Mouse (Mus musculus) A20 (cell line): ENCODE data around the gene Itih3.

Source experiments
- DNase-seq: peaks from one replicate; pipeline ENCODE4 v3.0.0-alpha.2; 2011; ENCODE audit warnings: low read depth, low spot score

The Itih3 gene

DNA sequence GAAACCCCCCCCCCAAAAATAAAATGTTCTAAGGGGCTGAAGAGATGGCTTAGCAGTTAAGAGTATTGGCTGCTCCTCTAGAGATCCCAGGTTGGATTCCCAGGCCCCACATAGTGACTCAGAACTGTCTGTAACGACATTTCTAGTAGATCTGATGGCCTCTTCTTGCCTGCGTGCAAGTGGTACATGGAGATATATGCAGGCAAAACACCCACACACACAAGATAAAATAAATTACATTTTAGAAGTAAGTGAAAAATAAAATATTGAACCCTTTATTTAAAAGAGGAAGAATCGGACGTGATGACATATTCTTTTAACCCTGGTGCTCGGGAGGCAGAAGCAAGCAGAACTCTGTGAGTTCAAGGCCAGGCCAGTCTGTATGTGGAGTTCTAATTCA, 20.9 kb downstream of the Itih3 start:
- DNase-seq = no peak

- DNase-seq = no peak
These were observed 23.6 kb downstream of the Itih3 start for GRCm38 (mm10) chr14:30899972-30900371.

- DNase-seq = peak; percentile 28
These were observed 35.3 kb downstream of the Itih3 start for GRCm38 (mm10) chr14:30888271-30888732.

- DNase-seq = no peak
These were observed 37.4 kb downstream of the Itih3 start, which contains the start of gene Itih4 for GRCm38 (mm10) chr14:30886204-30886603. Itih4 (plus strand) TSS chr14:30886476.

GRCm38 (mm10) chr14:30885298-30885697, 38.3 kb downstream of the Itih3 start:
- DNase-seq = no peak

GRCm38 (mm10) chr14:30881718-30882108, 41.8 kb downstream of the Itih3 start:
- no peak for DNase-seq

DNA sequence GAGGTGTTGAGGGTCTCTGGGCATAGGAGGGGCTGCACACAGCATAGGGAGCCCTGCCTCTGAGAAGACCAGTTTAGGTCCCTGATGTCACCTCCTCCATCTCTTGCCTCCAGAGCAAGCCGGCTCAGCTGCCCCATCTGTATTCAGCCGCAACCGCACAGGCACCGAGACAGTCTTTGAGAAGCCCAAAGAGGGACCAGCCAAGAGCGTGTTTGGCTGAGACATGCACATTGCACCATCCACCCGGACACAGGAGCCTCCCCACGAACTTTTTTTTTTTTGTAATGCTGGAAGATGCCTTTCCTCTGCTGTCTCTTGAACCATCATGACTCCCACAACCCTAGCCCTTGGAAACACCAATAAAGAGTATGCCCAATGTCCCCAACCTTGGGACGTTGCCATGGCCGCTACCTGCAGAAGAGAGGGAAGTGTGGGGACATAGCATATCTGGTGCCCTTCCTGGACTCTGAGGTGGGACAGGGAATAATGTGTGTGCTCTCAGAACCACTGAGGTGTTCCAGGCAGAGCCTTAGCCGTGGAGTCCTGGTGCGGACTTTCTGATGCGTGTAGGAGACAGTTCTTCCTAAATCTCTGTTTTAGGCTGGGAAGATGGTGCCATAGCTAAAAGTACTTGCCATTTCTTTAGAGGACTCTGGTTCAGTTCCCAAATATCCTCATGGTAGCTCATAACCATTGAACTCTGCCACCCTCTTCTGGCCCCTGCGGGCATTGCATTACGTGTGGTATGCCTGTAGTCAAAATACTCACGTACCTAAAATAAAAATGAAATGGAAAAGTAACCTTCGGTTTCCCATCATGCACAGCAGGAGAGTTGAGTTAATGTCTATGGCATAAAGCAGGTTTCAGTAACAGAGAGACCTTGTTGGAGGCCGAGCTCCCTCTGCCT, 42.5 kb downstream of the Itih3 start:
- DNase-seq = peak; percentile 44

DNA sequence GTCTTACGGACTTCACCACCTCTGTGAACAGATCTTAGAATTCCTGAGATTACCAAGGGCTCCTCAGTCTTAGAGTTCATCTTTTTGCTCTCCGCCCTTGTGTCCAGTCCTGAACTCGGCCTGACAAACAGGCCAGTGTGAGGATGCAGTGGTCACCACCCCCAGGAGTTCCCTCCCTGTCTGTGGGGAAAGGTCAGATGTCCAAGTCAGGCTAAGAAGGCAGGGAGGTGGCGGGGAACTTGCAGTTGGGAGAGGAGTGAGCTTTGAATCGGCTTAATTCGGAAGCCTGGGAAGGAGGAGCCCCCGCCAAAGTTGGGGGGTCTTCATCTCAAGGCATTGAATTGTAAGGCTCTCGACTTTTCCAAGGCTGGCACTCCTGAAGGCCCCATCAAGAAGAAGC, 43.3 kb downstream of the Itih3 start:
- DNase-seq = no peak

DNA sequence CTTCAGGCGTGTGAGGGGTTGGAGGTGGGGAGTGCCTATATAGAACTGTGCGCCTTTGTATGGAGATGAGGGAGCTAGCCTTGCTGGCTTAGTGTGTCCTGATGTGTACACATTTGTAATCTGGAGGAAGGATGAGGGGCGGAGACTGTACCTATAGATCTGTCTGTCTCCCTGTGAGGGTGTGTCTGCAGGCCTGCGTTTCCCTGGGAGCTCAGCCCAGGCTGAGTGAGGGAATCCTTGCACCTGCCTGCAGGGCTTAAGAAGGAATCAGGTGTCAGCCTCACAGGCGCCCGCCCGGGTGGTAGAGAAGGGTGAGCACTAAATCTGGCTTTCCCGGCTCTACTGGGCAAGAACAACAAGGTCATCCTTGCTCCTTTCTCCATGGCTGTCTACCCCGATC, 43.8 kb downstream of the Itih3 start:
- DNase-seq = no peak

- DNase-seq = no peak
These were observed 44.5 kb downstream of the Itih3 start, which contains the start of gene Mustn1 for GRCm38 (mm10) chr14:30878958-30879571. Mustn1 (plus strand) TSS chr14:30879200.

- no peak for DNase-seq
These were observed 45.7 kb downstream of the Itih3 start for GRCm38 (mm10) chr14:30877827-30878226.

DNA sequence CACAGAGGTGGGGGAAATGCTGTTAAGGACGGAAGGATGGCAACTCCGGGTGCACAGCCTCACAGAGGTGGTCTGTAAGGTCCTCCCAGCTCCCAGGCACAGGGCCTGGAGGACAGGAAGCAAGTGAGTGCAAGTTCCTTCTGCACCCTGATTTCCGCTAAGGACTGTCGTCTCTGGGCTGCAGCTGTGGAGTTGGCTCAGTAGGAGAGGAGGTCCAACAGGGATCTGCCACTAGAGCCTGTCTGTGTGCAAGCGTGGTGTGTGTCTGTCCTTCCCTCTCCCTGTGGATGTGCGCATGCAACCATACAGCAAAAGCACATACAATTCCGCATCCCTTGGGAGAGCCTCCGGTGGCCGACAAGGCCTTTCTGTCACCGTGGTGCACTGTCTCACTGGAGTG, 47.1 kb downstream of the Itih3 start:
- no peak for DNase-seq

DNA sequence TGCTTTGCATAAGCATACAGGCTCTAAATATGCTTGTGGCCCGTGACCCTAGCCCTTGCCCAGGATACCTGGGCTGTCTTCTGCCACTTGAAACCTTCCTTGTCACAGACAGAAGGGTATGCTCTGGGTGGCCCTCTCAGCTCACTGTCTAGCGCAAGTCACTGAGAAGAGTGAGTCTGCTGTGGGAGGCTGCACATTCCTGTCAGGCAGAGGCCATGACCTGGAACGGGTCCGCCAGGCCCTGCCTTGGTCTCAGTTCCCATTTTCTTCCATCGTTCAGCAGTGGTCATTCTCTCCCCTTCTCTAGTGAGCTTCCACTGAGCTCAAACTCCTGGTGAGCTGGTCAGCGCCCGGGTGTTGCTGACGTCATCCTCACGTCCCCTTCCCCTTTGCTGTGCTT, 47.6 kb downstream of the Itih3 start:
- DNase-seq = no peak

GRCm38 (mm10) chr14:30875130-30875865, 48.3 kb downstream of the Itih3 start:
- no peak for DNase-seq

GRCm38 (mm10) chr14:30874095-30874700, 49.4 kb downstream of the Itih3 start:
- no peak for DNase-seq

- no peak for DNase-seq
These were observed 53.1 kb downstream of the Itih3 start for GRCm38 (mm10) chr14:30870206-30871147.

- no peak for DNase-seq
These were observed 54.2 kb downstream of the Itih3 start for GRCm38 (mm10) chr14:30869391-30869801.

GRCm38 (mm10) chr14:30868826-30869225, 54.7 kb downstream of the Itih3 start:
- DNase-seq = no peak

- peak; percentile 75 for DNase-seq
These were observed 56.5 kb downstream of the Itih3 start for GRCm38 (mm10) chr14:30867042-30867441.

DNA sequence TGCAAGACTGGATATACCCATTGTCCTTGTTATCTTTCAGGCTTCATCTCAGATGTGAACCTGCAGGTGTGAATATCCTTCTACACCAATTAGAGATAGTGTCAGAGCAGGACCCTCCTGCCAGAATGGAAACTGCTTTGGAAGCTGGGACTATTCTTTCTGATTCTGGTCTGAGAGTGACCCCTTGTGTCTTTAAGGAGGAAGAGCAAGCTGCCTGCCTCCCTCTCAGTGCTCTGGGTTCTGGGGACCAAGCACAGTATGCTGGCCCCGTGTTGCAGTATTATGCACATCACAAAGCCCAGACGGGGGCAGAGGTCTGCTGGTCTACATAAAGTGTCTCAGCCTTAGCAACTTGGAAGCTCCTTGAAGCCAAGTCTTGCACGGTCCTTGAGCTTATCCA, 58.2 kb downstream of the Itih3 start:
- DNase-seq = peak; percentile 60

DNA sequence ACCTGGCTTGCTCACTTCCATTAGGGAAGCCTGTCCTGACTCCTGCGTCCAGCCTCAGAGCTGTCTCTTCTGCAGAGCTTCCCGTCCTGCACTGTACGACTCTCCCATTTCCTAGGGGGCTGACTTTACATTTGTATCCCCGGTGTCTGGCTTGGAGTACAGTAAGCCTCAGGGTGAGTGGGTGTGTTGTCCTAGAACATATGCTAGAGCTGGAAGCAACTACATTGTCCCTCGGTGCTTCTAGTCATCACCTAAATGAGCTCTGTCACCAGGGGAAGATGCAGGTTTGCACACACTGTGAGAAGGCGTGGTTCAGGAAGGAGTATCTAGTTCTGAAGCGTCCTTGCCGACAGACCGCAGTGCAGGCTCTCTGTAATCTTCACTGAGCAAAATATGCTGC, 61.2 kb downstream of the Itih3 start:
- no peak for DNase-seq
